Mouse (Mus musculus): ENCODE data around the gene P2ry2. TPM values are rescaled to one million over a fixed set of nuclear protein-coding genes. Genes with fewer than 3 reads are reported as not detected.

P2ry2 gene
- total RNA-seq, 2 experiments from 2014 or later: 0.62 to 1.3 TPM

- DNase-seq (ENCODE audit: low spot score in 2 of 2): no peak
These were observed 21.9 kb downstream of the P2ry2 start for GRCm38 (mm10) chr7:100990636-100991311.

GRCm38 (mm10) chr7:100988092-100988491 lies 24.6 kb downstream of the P2ry2 start:
- DNase-seq (ENCODE audit: low spot score in 2 of 2): peak; percentile 39 to 80

- no peak for DNase-seq (ENCODE audit: low spot score in 2 of 2)
These were observed 27.9 kb downstream of the P2ry2 start for GRCm38 (mm10) chr7:100984452-100985395.

GRCm38 (mm10) chr7:100979175-100979574 lies 33.5 kb downstream of the P2ry2 start:
- no peak for DNase-seq (ENCODE audit: low spot score in 2 of 2)

GRCm38 (mm10) chr7:100978171-100978570 lies 34.5 kb downstream of the P2ry2 start:
- DNase-seq (ENCODE audit: low spot score in 2 of 2): no peak

- no peak for DNase-seq (ENCODE audit: low spot score in 2 of 2)
These were observed 38.3 kb downstream of the P2ry2 start, which contains the start of gene P2ry6 for GRCm38 (mm10) chr7:100974135-100974903. TSS of gene P2ry6 (minus strand) at chr7:100974649.

GRCm38 (mm10) chr7:100972875-100973274 lies 39.8 kb downstream of the P2ry2 start:
- peak in 1 of 2 experiments; percentile 33 for DNase-seq (ENCODE audit: low spot score in 2 of 2)

GRCm38 (mm10) chr7:100968874-100969659 lies 43.6 kb downstream of the P2ry2 start:
- DNase-seq (ENCODE audit: low spot score in 2 of 2): no peak

GRCm38 (mm10) chr7:100968376-100968775 lies 44.3 kb downstream of the P2ry2 start:
- no peak for DNase-seq (ENCODE audit: low spot score in 2 of 2)

GRCm38 (mm10) chr7:100967850-100968249 lies 44.8 kb downstream of the P2ry2 start:
- no peak for DNase-seq (ENCODE audit: low spot score in 2 of 2)

- DNase-seq (ENCODE audit: low spot score in 2 of 2): no peak
These were observed 46.7 kb downstream of the P2ry2 start for GRCm38 (mm10) chr7:100966014-100966413.

GRCm38 (mm10) chr7:100965079-100965478 lies 47.6 kb downstream of the P2ry2 start:
- no peak for DNase-seq (ENCODE audit: low spot score in 2 of 2)

GRCm38 (mm10) chr7:100964242-100964641 lies 48.4 kb downstream of the P2ry2 start:
- DNase-seq (ENCODE audit: low spot score in 2 of 2): no peak

GRCm38 (mm10) chr7:100963381-100963780 lies 49.3 kb downstream of the P2ry2 start:
- DNase-seq (ENCODE audit: low spot score in 2 of 2): no peak

GRCm38 (mm10) chr7:100961146-100961545 lies 51.5 kb downstream of the P2ry2 start:
- DNase-seq (ENCODE audit: low spot score in 2 of 2): no peak

- no peak for DNase-seq (ENCODE audit: low spot score in 2 of 2)
These were observed 52.2 kb downstream of the P2ry2 start for GRCm38 (mm10) chr7:100960462-100960861.

GRCm38 (mm10) chr7:100958426-100958825 lies 54.2 kb downstream of the P2ry2 start:
- no peak for DNase-seq (ENCODE audit: low spot score in 2 of 2)

- no peak for DNase-seq (ENCODE audit: low spot score in 2 of 2)
These were observed 60.0 kb downstream of the P2ry2 start for GRCm38 (mm10) chr7:100952686-100953085.

- peak in 1 of 2 experiments; percentile 37 for DNase-seq (ENCODE audit: low spot score in 2 of 2)
These were observed 60.8 kb downstream of the P2ry2 start for GRCm38 (mm10) chr7:100951903-100952302.

GRCm38 (mm10) chr7:100950481-100951010 lies 62.1 kb downstream of the P2ry2 start:
- no peak for DNase-seq (ENCODE audit: low spot score in 2 of 2)

Measured in layer of hippocampus, adult 18-20 months (tissue).